Comparison of ENCODE assay signal across 8 mouse cellular contexts in genomic region chr9:62827939-62828652, GRCm38 (mm10). TPM values are rescaled to one million over a fixed set of nuclear protein-coding genes. Genes with fewer than 3 reads are reported as not detected.
A peak's percentile ranks its signal among the peaks of the same experiment; 100 is the strongest.
DNase-seq lines count a peak whose midpoint lies in the region; ATAC-seq and TF ChIP-seq lines count a peak whose summit lies in the region.

No protein-coding gene starts in this region.

- 8% methylated on average over 24 of the region's 24 CpGs for WGBS in forebrain, embryonic 11.5 days
- WGBS in intestine, postnatal 0 days = 4% methylated on average over 24 of the region's 24 CpGs

- H3K9ac ChIP-seq in forebrain, embryonic 11.5 days (ENCODE audit: low read length) = peak overlapping the region; percentile 32; the same call in 1 of the 2 replicates
- H3K9ac ChIP-seq in intestine, postnatal 0 days (ENCODE audit: low read depth, low read length) = no peak overlapping the region

- POLR2A ChIA-PET in Patski (lab: Charles Lee) = interaction anchor here (0.7 to 0.8 kb wide), 4 partner anchors 44 to 771 kb away, joined by 3 to 9 read pairs (median 4); no protein-coding TSS in a partner anchor

- no peaks in the 10 kb centered on the region for H3K36me3 ChIP-seq in forebrain, embryonic 11.5 days (ENCODE audit: control insufficient read depth, insufficient read depth, low read length)
- no peaks in the 10 kb centered on the region for H3K36me3 ChIP-seq in intestine, postnatal 0 days (ENCODE audit: control insufficient read depth, insufficient read depth)

- CTCF ChIA-PET in Patski (lab: Charles Lee) = interaction anchor here (0.7 to 1.6 kb wide), 10 partner anchors 10 to 544 kb away, joined by 3 to 8 read pairs (median 4); partner anchors contain the start of gene Cln6

- DNase-seq in layer of hippocampus, adult 2 months (ENCODE audit: low spot score in 2 of 2) = peak; percentile 27 to 35
- no peak for DNase-seq in layer of hippocampus, adult 9-11 months
- no peak for DNase-seq in Patski (ENCODE audit: low read depth, low spot score)
- no peak for DNase-seq in forebrain, embryonic 11.5 days (ENCODE audit: low spot score)
- no peak for DNase-seq in testis, postnatal 10 days (ENCODE audit: low spot score)
- no peak for DNase-seq in adrenal gland, postnatal 25 days

- TF ChIP-seq CTCF in layer of hippocampus, adult 2 months (conservative IDR thresholded peaks at IDR 0.05) = peak; percentile 85
- peak; percentile 53 for TF ChIP-seq CTCF in Patski (IDR thresholded peaks at IDR 0.05)
- TF ChIP-seq CTCF in intestine, postnatal 0 days (IDR thresholded peaks at IDR 0.05; ENCODE audit: low read depth) = peak; percentile 70

- peaks cover 20% of the 10 kb centered on the region; the same call in 1 of the 2 replicates for H3K4me1 ChIP-seq in forebrain, embryonic 11.5 days (replicated peaks; ENCODE audit: control insufficient read depth, insufficient read depth, low read length)
- peaks cover 2% of the 10 kb centered on the region; the same call in 1 of the 2 replicates for H3K4me1 ChIP-seq in intestine, postnatal 0 days (replicated peaks; ENCODE audit: control insufficient read depth, insufficient read depth, low read length)

- in situ Hi-C loops in Patski (cut with MboI; ENCODE audit: low pct_unique_long_range_greater_than_20kb) = no loop called here

- H3K27me3 ChIP-seq in Patski = no peaks in the 10 kb centered on the region
- no peaks in the 10 kb centered on the region for H3K27me3 ChIP-seq in forebrain, embryonic 11.5 days (ENCODE audit: control insufficient read depth, insufficient read depth, low read length)
- no peaks in the 10 kb centered on the region for H3K27me3 ChIP-seq in intestine, postnatal 0 days (replicated peaks; ENCODE audit: control insufficient read depth, insufficient read depth, low read length)

- H3K9me3 ChIP-seq in forebrain, embryonic 11.5 days (ENCODE audit: control insufficient read depth, low read length) = no peaks in the 10 kb centered on the region
- no peaks in the 10 kb centered on the region for H3K9me3 ChIP-seq in intestine, postnatal 0 days (ENCODE audit: control insufficient read depth)

- no peak for ATAC-seq in Patski
- peak; percentile 16 for ATAC-seq in forebrain, embryonic 11.5 days (replicated peaks; ENCODE audit: low FRiP score)
- peak; percentile 6; the same call in 1 of the 2 replicates for ATAC-seq in intestine, postnatal 0 days
- peak; percentile 56 for ATAC-seq in megakaryocyte progenitor cell, adult 5-6 weeks (replicated peaks; ENCODE audit: poor library complexity)

- peak overlapping the region; percentile 52 for H3K4me2 ChIP-seq in forebrain, embryonic 11.5 days (ENCODE audit: low read depth, low read length, severe bottlenecking)
- peak overlapping the region; percentile 64 for H3K4me2 ChIP-seq in intestine, postnatal 0 days (replicated peaks; ENCODE audit: low read depth)

- peak overlapping the region; percentile 55 for H3K4me3 ChIP-seq in layer of hippocampus, adult 2 months
- peak overlapping the region; percentile 17 for H3K4me3 ChIP-seq in forebrain, embryonic 11.5 days (ENCODE audit: low read depth, low read length)
- H3K4me3 ChIP-seq in intestine, postnatal 0 days (ENCODE audit: low read depth, low read length) = peak overlapping the region; percentile 30

- H3K27ac ChIP-seq in layer of hippocampus, adult 2 months = peak overlapping the region; percentile 86
- peak overlapping the region; percentile 47; the same call in 1 of the 2 replicates for H3K27ac ChIP-seq in forebrain, embryonic 11.5 days (ENCODE audit: low read depth, low read length)
- H3K27ac ChIP-seq in intestine, postnatal 0 days (ENCODE audit: low read depth, low read length) = no peak overlapping the region

RNA-seq across cellular contexts. Expression of gene Cln6, which starts 10.5 kb away (rescaled TPM):
- total RNA-seq in layer of hippocampus, adult 2 months (2021) = 10 to 100 TPM; 12.1 to 12.2 TPM
- 41.0 TPM for polyA plus RNA-seq in Patski (2021)
- polyA plus RNA-seq in forebrain, embryonic 11.5 days (2014; fragmentation: Nextera tagmentation; extraction: Ambion mirVana) = 14.5 and 17.8 TPM in 2 replicates
- polyA plus RNA-seq in intestine, postnatal 0 days (2015; fragmentation: Nextera tagmentation; extraction: Ambion mirVana) = 60.3 and 63.3 TPM in 2 replicates
- 53.0 and 53.5 TPM in 2 replicates for total RNA-seq in megakaryocyte progenitor cell, adult 5-6 weeks (2015)
- 22.3 and 25.5 TPM in 2 replicates for total RNA-seq in megakaryocyte progenitor cell, adult 5-6 weeks (2017)
- total RNA-seq in adrenal gland, postnatal 25 days (2021) = 19.3 and 22.9 TPM in 2 replicates

RNA-seq across cellular contexts. Expression of gene Fem1b, which starts 16.4 kb away (rescaled TPM):
- total RNA-seq in layer of hippocampus, adult 2 months (2021) = 10 to 100 TPM; 91.9 to 95.0 TPM
- polyA plus RNA-seq in Patski (2021) = 34.6 TPM
- polyA plus RNA-seq in forebrain, embryonic 11.5 days (2014; fragmentation: Nextera tagmentation; extraction: Ambion mirVana) = 55.0 and 58.3 TPM in 2 replicates
- 8.9 and 9.2 TPM in 2 replicates for polyA plus RNA-seq in intestine, postnatal 0 days (2015; fragmentation: Nextera tagmentation; extraction: Ambion mirVana)
- 28.2 and 31.4 TPM in 2 replicates for total RNA-seq in megakaryocyte progenitor cell, adult 5-6 weeks (2015)
- 46.9 and 54.6 TPM in 2 replicates for total RNA-seq in megakaryocyte progenitor cell, adult 5-6 weeks (2017)
- 37.8 and 41.2 TPM in 2 replicates for total RNA-seq in adrenal gland, postnatal 25 days (2021)

RNA-seq across cellular contexts. Expression of gene Calml4, which starts 29.8 kb away (rescaled TPM):
- total RNA-seq in layer of hippocampus, adult 2 months (2021) = 1 to 10 TPM; 1.8 to 2.4 TPM
- polyA plus RNA-seq in Patski (2021) = 5.2 TPM
- polyA plus RNA-seq in forebrain, embryonic 11.5 days (2014; fragmentation: Nextera tagmentation; extraction: Ambion mirVana) = 0.48 and 1.5 TPM in 2 replicates
- 597 and 634 TPM in 2 replicates for polyA plus RNA-seq in intestine, postnatal 0 days (2015; fragmentation: Nextera tagmentation; extraction: Ambion mirVana)
- 1.4 and 2.1 TPM in 2 replicates for total RNA-seq in megakaryocyte progenitor cell, adult 5-6 weeks (2015)
- total RNA-seq in megakaryocyte progenitor cell, adult 5-6 weeks (2017) = 1.6 and 2.8 TPM in 2 replicates
- 6.2 and 8.3 TPM in 2 replicates for total RNA-seq in adrenal gland, postnatal 25 days (2021)

Comparison
In these comparisons a context has a peak if more than half of its experiments do, and no peak if none do; other contexts are left out.
1. DNase-seq: peak in layer of hippocampus, adult 2 months (2 of 2); none in layer of hippocampus, adult 9-11 months (single experiment), Patski (single experiment), forebrain, embryonic 11.5 days (single experiment), testis, postnatal 10 days (single experiment) and adrenal gland, postnatal 25 days (single experiment).
2. Peak in every context shown above with its lines, with median percentiles within 50 percentile points of each other: H3K4me3 ChIP-seq and CTCF ChIP-seq.